Mouse (Mus musculus) kidney, postnatal 36 days (tissue): ENCODE data around the gene Tnfrsf12a.

Experiments
- DNase-seq, 2 experiments: peaks; one replicate each; pipeline ENCODE4 v3.0.0; 2021 to 2022; ENCODE audit warnings: mixed read lengths in 2 of 2

The Tnfrsf12a gene

DNA sequence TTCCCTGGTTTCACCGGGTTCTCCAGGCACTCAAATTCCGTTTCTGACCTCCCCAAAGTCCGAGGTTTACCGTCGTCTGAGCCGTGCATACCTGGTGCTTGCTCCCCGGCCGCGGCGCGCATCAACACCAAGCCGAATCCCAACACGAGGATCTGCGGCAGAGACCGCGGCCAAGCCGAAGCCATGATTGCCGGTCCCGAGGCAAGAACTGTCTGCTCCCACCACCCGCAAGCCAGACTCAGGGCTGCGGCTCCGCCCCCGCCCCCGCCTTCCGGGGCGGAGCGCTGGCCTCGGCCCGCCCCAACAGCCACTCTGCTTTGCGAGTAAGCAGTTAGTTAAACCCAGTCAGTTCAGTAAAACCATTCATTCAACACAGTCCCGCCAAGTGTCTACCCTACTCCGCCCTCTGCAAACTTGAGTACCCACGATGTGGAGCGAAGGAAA lies at the start of gene Tnfrsf12a:
TSS of gene Tnfrsf12a (minus strand) at position 233 of the 444 bp plus-strand sequence.
- DNase-seq, result peak; percentile 89 to 91

DNA sequence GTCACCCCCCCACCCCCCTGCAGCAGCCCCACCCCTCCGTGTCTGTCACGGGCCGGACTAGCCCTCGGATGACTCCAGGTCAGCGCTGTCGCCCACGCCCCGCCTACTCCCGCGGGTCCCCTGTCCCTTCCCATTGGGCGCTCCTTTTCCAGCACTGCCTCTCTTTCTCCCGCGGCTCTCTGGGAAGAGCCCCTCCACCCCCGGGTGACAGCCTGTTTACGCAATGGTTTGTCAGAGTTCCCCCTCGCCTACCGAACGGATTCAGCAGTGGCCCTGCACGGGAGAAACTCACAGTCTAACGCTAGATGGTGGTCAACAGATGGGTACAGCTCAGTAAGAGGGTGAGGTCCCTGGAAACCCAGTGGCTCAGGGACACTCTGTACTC lies 49.5 kb upstream of the Tnfrsf12a start:
- peak; percentile 79 for DNase-seq

DNA sequence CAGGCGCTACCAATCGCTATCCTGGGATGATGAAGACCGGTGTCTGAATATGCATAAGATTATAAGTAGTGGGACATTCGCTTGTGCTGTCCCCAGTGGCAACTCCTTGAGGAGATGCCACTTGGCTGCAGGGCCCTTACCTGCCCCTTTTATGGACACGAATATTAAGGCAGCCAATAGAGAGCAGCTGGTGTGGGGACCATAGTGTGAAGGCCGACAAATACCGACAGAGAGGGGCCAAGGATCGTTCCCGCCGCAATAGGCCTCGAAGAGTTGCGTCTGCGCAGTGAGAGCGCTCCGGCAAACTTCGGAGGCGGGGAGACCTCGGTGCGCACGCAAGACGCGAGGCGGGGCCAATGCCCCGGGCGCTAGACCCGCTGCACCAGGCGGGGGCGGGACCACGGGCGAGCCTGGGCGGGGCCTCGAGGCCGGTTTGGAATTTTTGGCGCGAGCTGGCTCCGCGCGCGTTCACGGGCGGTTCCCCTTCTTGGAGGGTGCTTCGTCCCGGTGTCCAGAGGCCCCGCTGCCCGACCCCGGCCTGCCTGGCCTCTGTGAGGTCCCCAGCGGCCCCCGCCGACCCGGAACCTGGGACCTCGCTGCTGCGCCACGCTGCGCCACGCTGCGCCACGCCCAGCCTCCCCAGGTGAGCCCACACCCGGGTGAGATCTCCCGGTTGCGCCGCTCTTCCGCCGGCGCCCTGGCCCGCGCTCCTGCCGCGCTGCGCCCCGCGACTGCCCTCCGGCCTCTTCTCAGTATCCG lies 48.9 kb upstream of the Tnfrsf12a start, which contains the start of gene Pkmyt1:
TSS of gene Pkmyt1 (plus strand) at position 338 of the 759 bp plus-strand sequence.
- DNase-seq, result peak; percentile 94 to 98

DNA sequence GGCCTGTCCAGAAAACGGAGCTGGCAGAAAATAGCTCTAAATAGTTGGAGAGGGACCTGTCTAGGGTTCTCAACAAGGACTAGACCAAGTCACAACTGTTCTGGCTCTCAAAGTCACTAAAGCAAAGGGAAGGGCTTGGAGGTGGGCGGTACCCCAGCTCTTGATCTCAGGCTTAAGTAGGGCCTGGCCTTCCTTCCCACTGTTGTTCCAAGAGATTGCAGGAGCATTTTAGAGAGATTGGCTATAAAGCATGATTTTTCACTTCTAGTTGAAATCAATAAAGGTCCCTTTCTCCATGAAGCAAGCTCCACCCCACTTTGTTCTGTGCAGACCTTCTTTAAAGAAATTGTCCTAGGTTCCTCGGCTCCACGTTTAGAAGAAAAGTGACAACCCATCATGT lies 48.2 kb upstream of the Tnfrsf12a start:
- no peak for DNase-seq

DNA sequence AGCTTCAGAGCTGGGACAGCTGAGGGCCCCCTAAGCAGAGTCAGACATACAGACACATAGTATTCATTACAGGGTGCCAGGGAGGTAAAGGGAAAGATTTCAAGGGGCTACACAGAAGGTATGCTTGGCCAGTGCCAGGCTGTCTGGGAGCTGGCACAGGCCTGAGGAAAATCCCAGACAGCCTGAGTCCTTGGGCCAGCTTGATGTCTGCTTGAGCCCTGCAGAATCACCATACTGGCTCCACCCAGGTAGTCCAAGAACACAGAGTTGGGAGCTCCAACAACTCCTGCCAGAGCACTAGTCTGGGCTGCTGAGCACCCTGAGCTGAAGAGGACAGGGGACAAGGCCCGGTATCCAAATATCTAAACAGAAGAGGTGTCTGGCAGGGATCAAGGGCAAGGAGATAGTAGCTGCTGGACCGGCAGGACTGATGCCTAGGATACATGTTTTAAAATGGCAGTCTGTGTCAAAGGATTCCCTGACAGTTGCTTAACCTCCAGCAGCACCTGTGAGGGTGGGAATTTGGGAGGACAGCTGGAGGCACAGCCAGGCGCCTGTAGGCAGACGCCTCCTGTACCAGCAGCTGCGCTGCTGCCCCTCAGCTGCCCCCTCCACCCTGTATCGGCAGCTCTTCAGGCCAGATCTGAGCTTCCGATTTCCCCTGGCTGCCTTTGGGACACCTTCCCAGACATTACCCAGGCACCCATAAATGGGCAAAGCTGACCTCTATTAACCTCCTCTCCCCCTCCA lies 45.3 kb upstream of the Tnfrsf12a start, which contains the start of gene 1520401A03Rik:
TSS of gene 1520401A03Rik (minus strand) at position 408 of the 750 bp plus-strand sequence.
- DNase-seq, result no peak

DNA sequence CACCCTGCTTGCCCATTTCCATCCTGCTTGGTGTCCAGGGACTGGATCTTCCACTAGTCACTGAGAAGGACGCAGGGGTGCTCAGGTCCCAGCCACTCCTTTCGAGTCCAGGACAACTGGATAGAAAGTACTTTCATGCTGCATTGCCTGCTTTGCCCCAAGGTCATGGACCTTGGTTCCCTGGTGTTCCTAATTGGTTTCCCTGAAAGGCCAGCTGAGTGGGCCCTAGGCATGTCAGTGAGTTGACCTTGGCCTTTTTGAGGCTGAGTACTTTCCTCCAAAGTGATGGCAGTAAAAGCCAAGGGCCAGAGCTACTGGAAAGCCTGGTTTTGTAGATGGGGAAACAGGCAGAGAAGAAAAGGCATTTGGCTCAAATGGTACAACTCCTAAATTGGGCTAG lies 44.6 kb upstream of the Tnfrsf12a start:
- no peak for DNase-seq

DNA sequence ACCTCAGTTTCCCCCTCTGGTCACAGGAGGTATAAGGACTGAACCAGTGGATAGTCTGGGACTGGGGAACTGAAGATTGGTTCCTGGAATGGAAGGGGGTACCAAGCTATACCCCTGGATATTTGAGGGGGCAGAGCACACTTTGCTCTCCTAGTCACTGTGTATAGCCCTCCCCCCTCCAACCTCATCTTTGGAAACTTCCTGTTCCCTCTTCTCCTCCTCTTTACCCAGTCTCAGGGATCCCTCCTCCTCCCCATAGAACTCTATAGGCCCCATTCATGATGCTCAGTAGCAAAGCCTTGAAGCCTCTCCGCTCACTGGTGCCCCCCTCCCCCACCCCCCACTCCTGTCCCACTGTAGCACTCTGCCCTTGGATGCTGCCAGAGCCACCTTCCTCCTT lies 42.2 kb upstream of the Tnfrsf12a start:
- no peak for DNase-seq

GRCm38 (mm10) chr17:23717003-23717402 lies 39.7 kb upstream of the Tnfrsf12a start:
- no peak for DNase-seq

DNA sequence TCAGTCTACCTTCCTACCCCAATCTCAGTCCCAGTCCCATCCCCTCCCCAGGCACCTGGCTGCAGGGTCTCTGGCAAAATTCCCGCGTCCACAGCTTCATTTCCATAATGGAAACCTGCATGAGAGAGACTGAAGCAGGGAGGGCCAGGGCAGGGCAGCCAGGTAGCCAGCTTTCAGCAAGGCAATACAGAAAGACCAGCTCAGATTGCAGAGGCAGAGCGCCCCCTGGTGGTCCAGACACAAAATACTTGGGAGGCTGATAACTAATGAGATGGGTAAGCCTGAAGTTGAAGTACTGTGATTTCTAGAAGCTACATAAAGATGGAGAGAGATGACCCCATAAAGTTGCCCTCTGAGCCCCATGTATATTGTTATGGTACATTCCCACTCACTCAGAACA lies 28.9 kb upstream of the Tnfrsf12a start:
- peak; percentile 69 to 90 for DNase-seq

- no peak for DNase-seq
These were observed 28.3 kb upstream of the Tnfrsf12a start for GRCm38 (mm10) chr17:23705525-23706104.

DNA sequence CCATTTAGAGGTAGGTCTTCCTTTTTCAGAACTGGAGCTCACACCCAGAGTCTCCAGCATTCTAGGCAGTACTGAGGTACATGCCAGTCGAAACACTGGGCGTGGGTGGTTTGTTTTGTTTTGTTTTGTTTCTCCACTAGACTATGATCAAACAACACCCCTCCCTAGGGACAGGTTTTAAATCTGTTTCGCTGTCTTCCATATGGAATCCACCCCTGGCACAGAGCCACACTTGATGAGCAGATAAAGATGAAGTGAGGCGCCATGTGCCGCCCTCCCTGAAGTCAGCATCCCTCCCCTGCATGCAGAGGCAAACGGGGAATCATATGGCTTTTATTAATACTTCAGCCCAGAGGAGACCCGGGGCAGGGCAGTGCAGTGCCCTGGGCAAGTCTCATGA lies 27.5 kb upstream of the Tnfrsf12a start:
- no peak for DNase-seq

GRCm38 (mm10) chr17:23703301-23703700 lies 26.0 kb upstream of the Tnfrsf12a start:
- no peak for DNase-seq

DNA sequence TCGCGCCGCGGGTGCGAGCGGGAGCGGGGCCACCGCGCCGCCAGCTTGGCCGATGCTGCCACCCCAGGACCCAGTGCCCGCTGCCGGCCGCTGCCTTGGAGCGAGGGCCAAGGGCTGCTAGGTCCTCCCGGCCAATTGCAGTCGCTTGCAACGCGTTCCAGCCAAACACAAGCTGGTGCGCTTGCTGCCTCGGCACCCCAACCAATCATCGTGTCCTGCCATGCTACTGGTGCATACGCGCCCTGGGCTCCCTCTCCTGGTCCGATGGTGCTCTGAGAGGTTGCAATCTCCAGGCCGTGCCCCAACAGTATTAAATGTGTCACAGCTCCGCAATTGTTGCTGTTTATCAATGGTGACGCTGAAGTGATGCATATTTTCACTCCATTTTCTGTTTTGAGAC lies 22.8 kb upstream of the Tnfrsf12a start:
- peak; percentile 96 to 97 for DNase-seq

- DNase-seq, result peak; percentile 49 to 72
These were observed 22.1 kb upstream of the Tnfrsf12a start for GRCm38 (mm10) chr17:23699131-23700077.

DNA sequence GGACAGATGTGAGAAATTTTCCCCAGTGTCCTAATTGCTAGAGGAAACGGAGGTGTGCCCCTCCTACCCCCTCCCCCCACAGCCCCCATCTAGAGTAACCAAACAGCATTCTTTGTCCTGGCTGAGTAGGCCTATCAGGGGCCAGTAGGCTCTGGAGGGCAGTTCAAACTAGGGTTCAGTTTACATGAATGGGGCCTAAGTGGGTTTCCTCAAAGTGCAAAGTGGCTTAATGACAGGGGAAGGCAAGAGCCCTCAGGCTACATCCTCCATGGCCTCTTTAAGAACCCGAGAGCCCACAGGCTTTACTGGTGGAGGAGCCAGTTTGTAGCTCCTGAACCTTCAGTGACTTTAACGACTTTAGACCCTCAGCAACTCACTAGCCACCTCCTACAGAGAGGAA lies 18.5 kb upstream of the Tnfrsf12a start:
- no peak for DNase-seq

GRCm38 (mm10) chr17:23694491-23694890 lies 17.2 kb upstream of the Tnfrsf12a start:
- no peak for DNase-seq

- DNase-seq, result peak in 1 of 2 experiments; percentile 36
These were observed 6.8 kb upstream of the Tnfrsf12a start, which contains the start of gene Cldn9 for GRCm38 (mm10) chr17:23683856-23684672. Gene Cldn9 (minus strand): TSS chr17:23684026.

DNA sequence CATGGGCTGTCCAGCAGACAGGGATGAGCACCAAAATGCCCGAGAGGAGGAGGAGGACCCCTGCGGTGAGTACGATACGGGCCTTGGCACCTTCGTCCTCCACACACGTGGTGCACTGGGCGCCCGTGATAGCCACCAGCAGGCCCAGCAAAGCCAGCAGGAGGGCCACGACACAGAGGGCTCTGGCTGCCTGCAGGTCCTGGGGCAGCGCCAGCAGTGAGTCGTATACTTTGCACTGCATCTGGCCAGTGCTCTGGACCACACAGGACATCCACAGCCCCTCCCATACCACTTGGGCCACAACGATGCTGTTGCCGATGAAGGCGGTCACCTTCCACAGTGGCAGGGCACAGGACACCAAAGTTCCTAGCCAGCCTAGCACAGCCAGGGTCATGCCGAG lies 6.0 kb upstream of the Tnfrsf12a start:
- DNase-seq, result peak in 1 of 2 experiments; percentile 34

DNA sequence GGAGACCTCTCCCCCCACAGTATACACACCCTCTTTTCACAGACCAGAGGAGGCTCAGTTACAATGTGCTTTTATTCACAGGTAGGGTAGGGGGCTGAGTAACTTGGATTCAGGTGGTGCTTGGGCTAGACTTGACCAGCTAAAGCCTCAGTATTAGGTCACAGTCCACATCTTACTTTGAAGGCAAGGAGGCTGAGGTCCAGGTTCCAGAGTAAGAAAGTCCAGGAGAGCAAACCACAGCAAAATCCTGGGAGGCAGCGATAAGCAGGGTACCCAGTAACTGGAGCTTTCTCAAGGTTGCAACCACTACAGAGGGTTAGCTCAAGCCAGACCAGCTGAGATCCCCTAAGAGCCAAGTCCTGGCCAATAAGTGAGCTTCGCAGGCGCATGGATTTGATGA lies 5.3 kb upstream of the Tnfrsf12a start:
- no peak for DNase-seq

DNA sequence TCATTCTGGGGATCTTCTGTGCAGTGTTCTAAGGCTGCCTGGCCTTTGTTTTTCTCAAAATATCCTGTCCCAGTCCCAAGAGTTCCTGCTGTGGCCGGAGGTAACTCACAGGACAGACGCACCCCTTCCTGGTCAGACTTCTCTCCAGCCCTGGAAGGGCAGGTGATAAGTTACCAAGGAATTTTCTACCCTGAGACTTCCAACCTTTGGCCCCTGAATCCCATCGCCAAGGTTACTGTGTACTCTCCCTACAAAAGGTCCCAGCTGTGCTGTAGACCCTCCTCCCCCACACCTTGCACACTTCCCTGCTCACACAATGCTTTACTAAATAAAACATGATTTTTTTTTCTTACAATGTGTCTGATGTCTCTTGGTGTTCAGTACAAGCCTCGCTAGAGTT lies 4.8 kb upstream of the Tnfrsf12a start:
- DNase-seq, result peak in 1 of 2 experiments; percentile 60

- peak in 1 of 2 experiments; percentile 65 for DNase-seq
These were observed 3.8 kb upstream of the Tnfrsf12a start for GRCm38 (mm10) chr17:23681086-23681485.
